Mouse (Mus musculus) right cerebral cortex, adult 2 months (tissue): ENCODE results near the gene Lrr1.
"Not testable (repeated sequence)": the region's sequence is repeated elsewhere in the genome, so short reads cannot be mapped to it uniquely, and the experiment has no call there.

Experiments
- DNase-seq, 2 experiments: peaks; one replicate each; pipeline ENCODE4 v3.0.0; 2021 to 2022; ENCODE audit warnings: low spot score in 2 of 2

The Lrr1 gene

DNA sequence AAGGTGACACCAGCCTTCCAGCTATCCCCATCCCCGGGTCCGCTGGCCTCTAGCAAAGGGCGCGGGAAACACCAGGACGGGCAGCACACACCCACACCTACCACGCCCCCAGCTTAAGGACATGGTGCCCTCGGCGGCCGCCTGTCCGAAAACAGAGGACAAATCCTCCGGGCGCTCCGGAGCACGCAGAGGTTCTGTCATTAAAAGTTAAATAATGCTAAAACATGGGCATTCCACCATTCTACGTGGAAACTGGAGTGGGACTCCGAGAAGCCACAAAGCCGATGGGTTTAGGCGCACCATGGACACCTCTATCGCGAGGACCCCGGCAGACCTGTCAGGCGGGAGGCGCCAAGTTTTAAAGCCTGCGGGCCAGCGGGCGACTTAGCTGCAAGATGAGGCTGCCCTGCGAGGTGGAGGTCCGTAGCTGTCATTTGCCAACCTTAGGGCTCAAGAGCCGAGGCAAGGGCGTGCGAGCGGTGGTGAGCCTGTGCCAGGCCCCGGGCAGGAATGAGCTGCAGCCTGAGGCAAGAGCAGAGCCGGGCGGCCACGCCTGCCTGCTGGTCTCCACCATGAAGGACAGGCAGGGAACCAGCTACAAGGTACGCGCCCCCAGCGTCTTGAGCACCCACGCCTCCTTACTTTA lies at the start of gene Lrr1:
Lrr1 (plus strand) TSS at position 354 of the 646 bp plus-strand sequence.
- DNase-seq: peak; percentile 85 to 92

- DNase-seq: no peak
Measured at GRCm38 (mm10) chr12:69119908-69120307, 48.7 kb upstream of the Lrr1 start.

GRCm38 (mm10) chr12:69122801-69123200 lies 45.8 kb upstream of the Lrr1 start:
- no peak for DNase-seq

DNA sequence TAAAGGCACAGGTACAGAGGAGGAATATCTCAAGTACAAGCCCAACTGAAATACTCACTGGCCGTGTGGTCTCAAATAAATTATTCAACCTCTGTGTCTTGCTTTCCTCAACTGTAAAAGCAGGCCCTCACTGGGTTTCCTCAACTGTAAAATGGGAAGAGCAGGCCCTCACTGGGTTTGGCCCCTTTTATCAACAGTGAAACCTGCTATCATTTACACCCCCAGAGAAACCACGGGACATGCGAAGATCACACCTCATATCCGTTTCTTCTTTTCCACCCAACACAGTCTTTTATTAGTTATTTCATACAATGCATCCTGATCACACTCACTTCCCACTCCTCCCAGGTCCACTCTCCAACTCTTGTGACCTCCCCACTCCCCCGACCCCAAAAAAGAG lies 43.5 kb upstream of the Lrr1 start:
- no peak for DNase-seq

DNA sequence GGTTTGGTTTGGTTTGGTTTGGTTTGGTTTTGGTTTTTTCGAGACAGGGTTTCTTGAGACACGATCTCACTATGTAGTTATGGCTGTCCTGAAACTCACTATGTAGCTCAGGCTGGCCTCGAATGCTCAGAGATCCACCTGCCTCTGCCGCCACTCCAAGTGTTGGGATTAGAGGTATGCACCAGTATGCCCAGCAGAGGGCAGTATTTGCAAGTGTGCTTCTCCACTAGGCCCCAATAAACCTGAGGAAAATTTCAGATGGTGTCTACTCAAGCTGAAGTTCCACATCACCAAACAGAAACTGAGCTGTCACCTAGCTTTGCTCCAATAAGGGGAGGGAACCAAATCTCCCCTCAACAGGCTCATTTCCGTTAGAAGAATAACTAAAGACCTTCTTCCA lies 41.4 kb upstream of the Lrr1 start:
- peak; percentile 2 to 12 for DNase-seq

DNA sequence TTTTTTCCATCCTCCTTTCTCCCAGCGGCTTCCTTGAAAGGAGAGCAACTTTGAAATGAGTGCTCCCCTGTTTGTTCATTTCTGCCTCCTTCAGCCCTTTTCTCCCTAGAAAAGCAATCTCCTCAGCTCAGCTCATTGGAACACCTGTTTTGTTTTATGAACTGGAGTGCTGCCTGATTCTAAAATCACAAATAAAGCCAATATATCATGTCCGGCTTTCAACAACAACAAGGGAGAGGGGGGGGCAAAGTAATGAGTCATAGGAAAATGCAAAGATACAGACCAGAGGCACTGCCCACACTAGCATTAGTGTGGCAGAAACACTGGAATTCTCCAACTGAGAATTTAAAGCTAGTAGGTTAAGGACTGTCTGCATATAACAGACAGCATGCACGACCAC lies 41.0 kb upstream of the Lrr1 start:
- DNase-seq: no peak

DNA sequence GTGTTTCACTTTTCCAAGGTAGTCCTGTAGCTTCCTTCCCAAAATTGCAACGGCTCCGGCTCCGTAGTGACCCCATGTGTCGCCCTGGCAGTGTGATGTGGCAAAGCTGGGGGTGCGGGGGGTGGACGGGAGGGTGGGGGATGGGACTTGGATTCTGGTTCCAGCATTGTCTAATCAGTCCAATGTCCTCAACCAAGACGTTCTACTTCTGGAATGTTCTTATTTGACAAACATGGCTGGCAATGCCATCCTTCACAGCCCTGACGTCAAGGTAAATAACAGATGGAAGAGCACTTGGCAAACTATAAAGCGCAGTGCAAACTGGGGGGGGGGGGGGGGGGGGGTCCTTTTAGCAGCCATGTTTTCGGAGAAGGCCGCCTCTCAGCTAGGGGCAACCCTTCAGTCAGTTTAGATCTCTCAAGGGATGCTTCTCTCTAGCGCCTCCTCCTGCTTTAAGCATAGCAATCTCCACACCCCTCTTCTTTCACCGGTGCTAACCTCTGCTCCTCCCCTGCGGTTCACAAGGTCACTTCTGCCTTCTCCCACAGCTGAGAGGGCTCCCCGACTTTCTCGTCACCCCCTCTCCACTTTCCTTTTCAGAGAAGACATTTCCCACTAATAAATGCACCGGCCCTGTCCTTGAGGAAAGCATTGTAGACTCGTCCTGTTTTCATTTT lies 38.8 kb upstream of the Lrr1 start:
- DNase-seq: no peak

DNA sequence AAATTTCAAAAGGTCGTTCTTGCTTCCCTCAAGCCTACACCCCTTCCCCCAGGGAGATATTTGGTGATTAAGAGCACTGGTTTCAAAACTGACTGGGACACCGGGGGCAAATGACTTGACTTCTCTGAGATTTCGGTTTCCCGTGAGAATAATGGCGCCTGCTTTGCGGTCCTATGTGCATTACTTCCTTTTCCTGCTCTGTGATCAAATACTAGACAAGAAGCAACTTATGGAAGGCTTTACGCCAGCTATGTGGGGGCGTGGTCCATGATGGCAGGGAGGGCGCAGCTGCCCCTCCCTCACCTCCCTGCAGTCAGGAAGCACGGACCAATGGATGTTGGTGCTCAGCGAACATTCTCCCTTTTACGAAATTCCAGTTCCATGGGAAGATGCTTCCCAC lies 38.1 kb upstream of the Lrr1 start:
- no peak for DNase-seq

DNA sequence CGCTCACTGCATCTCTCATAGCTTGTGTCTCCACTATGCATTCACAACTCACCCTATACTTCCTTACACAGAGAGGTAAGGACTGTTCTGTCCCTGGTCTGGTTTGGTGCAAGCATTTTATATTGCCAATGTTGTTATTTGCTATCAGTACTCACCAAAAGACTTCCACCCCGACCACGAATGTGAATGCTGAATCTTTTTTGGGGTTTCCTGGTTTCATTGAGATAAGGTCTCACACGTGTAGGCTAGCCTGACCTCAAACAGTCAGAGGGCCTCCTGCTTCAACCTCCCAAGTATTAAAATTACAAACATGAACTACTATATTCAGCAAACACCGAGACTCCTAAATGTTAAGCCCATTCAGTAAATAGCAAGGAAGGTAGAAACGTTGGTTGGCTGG lies 37.3 kb upstream of the Lrr1 start:
- DNase-seq: no peak

DNA sequence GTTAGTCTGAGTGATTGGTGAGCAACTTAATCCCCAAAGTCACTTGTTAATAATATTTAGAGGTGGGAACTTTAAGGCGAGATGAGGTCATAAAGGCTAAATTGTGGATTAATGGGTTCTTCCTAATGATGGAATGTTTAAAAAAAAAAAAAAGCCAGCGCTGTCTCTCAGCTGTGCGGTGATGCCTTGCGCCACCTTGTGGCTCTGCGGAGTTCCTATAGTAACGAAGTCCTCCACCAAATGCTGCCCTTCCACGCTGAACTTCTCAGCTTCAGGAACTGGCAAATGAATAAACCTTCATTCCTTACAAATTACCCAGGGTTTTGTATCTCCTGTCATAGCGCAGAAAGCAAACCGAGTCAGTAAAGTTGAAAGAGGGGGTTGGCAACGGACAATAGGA lies 36.6 kb upstream of the Lrr1 start:
- DNase-seq: peak; percentile 47 to 56

- DNase-seq: no peak
Measured at GRCm38 (mm10) chr12:69139201-69139600, 29.4 kb upstream of the Lrr1 start.

DNA sequence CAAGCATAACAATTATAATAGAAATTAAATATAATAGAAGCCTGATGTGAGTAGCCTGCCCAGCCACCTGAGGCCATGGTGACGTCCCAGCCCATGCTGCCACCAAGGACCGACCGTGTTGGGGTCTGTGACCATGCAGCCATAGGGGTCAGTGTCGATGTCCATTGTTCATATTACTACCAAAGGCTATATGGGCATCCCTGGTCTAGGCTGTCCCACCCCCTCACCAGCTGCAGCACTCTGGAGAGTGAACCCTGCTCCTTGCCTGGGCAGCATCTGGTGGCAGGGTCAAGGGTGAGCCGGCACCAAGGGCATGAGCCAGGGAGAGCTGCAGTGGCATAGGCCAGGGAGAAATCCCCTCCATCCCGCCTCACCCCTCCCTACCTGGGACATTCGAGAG lies 28.8 kb upstream of the Lrr1 start:
- no peak for DNase-seq

GRCm38 (mm10) chr12:69143460-69143859 lies 25.2 kb upstream of the Lrr1 start:
- DNase-seq: no peak

DNA sequence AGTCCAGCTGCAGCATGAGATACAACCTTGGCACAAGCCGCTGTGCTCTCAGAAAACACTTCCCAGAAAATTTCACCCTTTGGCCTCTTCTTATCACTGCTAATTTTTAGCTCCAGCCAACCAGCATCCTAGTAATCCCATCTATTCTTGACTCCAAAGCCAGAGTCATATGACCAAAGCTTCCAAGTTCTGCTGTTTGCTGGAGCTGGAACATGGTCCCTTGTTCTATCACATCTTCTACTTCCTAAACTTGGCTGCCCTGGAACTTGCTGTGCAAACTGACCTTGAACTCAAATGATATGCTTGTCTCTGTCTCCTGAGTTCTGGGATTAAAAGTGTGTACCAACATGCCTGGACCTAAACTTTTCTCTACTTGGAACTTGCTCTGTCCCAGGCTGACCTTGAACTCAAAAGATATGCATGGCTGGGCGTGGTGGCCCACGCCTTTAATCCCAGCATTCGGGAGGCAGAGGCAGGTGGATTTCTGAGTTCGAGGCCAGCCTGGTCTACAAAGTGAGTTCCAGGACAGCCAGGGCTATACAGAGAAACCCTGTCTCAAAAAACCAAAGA lies 21.4 kb upstream of the Lrr1 start:
- DNase-seq: no peak

DNA sequence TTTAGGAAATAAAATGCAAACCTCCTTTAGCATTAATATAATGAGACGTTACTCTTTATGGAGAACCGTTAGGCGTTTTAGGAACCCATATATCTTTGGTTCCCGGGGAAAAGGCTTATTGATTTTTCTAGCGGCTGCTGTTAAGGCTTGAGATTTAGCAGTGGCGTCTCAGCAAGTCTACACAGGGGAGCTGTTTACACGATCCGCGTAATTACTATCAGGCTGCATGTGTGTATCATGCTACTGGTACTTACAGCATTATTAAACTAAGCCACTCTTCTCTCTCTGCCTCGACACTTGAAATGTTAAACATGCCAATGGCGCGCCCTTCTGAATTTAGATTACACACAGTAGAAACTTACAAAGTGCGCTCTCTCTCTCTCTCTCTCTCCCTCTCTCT lies 18.6 kb upstream of the Lrr1 start:
- DNase-seq: no peak

- DNase-seq: no peak
Measured at GRCm38 (mm10) chr12:69155923-69156322, 12.7 kb upstream of the Lrr1 start.

DNA sequence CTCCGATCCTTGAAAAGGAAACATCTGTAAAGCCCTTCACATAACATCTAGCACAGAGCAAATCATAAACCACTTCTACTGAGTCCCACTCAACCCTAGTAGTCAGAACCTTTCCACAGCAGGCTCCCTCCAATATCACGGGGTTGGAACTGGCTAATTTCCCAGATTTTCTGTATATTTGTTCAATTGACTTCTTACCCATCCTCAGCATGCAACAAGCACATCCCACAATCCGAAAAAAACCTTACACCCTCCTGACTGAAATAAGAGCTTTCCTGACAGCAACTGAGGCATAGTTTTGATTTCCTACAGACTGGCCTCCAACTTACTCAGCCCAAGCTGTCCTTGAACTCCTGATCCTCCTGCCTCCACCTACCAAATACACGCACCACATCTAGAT lies 12.2 kb upstream of the Lrr1 start:
- DNase-seq: no peak

GRCm38 (mm10) chr12:69157107-69157506 lies 11.5 kb upstream of the Lrr1 start:
- DNase-seq: no peak

- no peak for DNase-seq
Measured at GRCm38 (mm10) chr12:69158366-69158764, 10.2 kb upstream of the Lrr1 start.

DNA sequence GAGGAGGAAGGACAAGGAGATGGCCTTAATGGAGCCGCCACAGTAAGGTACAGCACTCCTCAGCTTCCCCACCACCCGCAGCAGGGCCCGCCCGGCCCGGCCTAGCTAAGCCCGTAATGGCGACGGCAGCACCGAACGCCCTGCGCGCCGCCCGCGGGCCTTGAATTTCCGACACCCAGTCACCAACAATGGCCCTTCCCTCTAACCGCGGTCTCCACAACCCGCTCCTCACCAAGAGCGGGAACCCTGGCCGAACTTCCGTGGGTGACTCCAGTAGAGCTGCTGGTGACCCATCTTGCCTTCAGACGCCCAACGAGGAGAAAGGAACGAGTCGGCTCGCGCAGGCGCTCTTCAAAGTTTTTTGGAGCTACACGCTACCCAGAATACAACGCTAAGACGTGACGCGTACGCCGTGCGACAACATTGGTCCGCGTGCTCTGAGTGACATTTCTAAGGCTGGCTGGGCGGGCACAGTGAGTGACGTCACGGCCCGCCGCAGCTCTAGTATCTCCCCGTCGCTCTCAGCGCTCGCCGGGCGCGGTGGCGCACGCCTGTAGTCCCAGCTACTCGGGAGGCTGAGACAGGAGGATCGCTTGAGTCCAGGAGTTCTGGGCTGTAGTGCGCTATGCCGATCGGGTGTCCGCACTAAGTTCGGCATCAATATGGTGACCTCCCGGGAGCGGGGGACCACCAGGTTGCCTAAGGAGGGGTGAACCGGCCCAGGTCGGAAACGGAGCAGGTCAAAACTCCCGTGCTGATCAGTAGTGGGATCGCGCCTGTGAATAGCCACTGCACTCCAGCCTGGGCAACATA lies 9.6 kb upstream of the Lrr1 start, which contains the start of gene Rps29:
Rps29 (minus strand) TSS at position 422 of the 813 bp plus-strand sequence.
- peak; percentile 98 to 99 for DNase-seq

GRCm38 (mm10) chr12:69159578-69159940 lies 9.1 kb upstream of the Lrr1 start:
- peak in 1 of 2 experiments; percentile 27 for DNase-seq

GRCm38 (mm10) chr12:69160677-69161076 lies 7.9 kb upstream of the Lrr1 start:
- not testable (repeated sequence) for DNase-seq
